Mouse (Mus musculus): ENCODE results near the gene 2310022A10Rik.

GRCm38 (mm10) chr7:27529070-27529469 is 24.0 kb upstream of the 2310022A10Rik start:
- TF ChIP-seq CTCF (IDR thresholded peaks at IDR 0.05; ENCODE audit: low read depth, low read length) = no peak
- TF ChIP-seq TAL1 (conservative IDR thresholded peaks at IDR 0.05; ENCODE audit: low read depth, low read length) = no peak
